8 mouse cellular contexts compared by ENCODE assay signal in the genomic region with DNA sequence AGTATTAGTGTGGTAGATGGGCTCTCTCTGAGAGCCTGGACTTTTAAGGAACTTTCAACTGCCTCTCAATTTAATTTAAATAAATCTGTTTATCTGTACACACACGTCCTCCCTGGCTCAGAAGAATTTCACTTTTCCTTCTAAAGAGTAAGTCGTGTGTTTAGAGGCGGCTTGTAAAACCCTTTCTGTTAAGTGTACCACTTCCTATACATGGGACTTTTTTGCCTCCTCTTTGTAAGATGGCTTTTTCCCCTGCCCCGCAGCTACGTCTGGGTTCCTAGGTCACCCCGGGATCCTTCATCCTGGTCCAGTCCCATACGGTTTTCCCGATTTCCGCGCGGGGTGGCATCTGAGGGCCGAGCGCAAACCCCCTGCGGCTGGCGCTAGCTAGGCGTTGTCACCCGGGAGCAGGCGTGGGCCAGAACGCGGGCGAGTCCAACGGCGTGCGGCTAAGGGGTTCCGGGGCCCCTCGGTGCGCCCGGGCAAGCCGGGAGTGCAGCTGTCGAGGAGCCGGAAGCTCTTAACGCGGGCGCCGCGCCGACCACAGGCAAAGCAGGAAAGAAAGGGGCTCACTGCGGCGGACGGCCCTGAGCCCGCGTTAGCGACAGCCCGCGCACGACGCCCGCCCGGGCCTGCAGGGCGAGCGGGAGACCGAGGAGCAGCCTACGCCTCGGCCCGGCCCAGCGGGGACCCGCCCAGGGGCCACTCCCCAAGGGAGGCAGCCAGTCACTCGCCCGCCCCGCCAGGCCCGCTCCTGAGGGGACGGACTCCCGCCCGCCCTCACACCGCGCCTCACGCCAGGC. TPM values are rescaled to one million over a fixed set of nuclear protein-coding genes. Genes with fewer than 3 reads are reported as not detected.
A peak's percentile ranks its signal among the peaks of the same experiment; 100 is the strongest.
DNase-seq lines count a peak whose midpoint lies in the region; ATAC-seq and TF ChIP-seq lines count a peak whose summit lies in the region.

No protein-coding gene starts in this region.

- H3K27ac ChIP-seq in forebrain, embryonic 16.5 days (ENCODE audit: low read length): peak overlapping the region; percentile 94
- H3K27ac ChIP-seq in lung, embryonic 16.5 days (ENCODE audit: low read length): peak overlapping the region; percentile 99

- peak; percentile 92 for DNase-seq in G1E (ENCODE audit: low spot score)
- peak; percentile 78 to 82 for DNase-seq in cerebellum, adult 18-20 months
- peak; percentile 93 for DNase-seq in heart, postnatal 4 days
- DNase-seq in layer of hippocampus, adult 9-10 months (ENCODE audit: low spot score): peak; percentile 57
- DNase-seq in ovary, postnatal 10 days (ENCODE audit: low spot score): peak; percentile 83
- DNase-seq in thymus, postnatal 10 days (ENCODE audit: low spot score in 2 of 2): peak; percentile 85

- WGBS in forebrain, embryonic 16.5 days: under 1% methylated on average over 48 of the region's 67 CpGs
- WGBS in lung, embryonic 16.5 days: under 1% methylated on average over 42 of the region's 67 CpGs

- peak overlapping the region; percentile 86 for H3K4me3 ChIP-seq in G1E (ENCODE audit: low read depth, low read length)
- peak overlapping the region; percentile 96 for H3K4me3 ChIP-seq in forebrain, embryonic 16.5 days (replicated peaks; ENCODE audit: low read length)
- H3K4me3 ChIP-seq in lung, embryonic 16.5 days (ENCODE audit: low read length): peak overlapping the region; percentile 71

- H3K4me1 ChIP-seq in G1E (ENCODE audit: insufficient read depth, low read depth, low read length): peaks cover 21% of the 10 kb centered on the region
- peaks cover 15% of the 10 kb centered on the region for H3K4me1 ChIP-seq in forebrain, embryonic 16.5 days (replicated peaks; ENCODE audit: control insufficient read depth, insufficient read depth, low read length)
- peaks cover 13% of the 10 kb centered on the region for H3K4me1 ChIP-seq in lung, embryonic 16.5 days (replicated peaks; ENCODE audit: control insufficient read depth, insufficient read depth, low read length)

- H3K27me3 ChIP-seq in G1E (ENCODE audit: insufficient read depth, low read length): no peaks in the 10 kb centered on the region
- no peaks in the 10 kb centered on the region for H3K27me3 ChIP-seq in forebrain, embryonic 16.5 days (replicated peaks; ENCODE audit: control insufficient read depth, insufficient read depth, low read length)
- no peaks in the 10 kb centered on the region for H3K27me3 ChIP-seq in lung, embryonic 16.5 days (ENCODE audit: control insufficient read depth, insufficient read depth, low read depth, low read length)

- ATAC-seq in G1E (ENCODE audit: extremely low read depth, insufficient number of reproducible peaks, low FRiP score, poor library complexity, severe bottlenecking): peak; percentile 62
- peak; percentile 95 for ATAC-seq in forebrain, embryonic 16.5 days
- ATAC-seq in lung, embryonic 16.5 days (ENCODE audit: low read depth): peak; percentile 100

- peaks cover 24% of the 10 kb centered on the region for H3K36me3 ChIP-seq in G1E (replicated peaks)
- H3K36me3 ChIP-seq in forebrain, embryonic 16.5 days (ENCODE audit: control insufficient read depth, insufficient read depth): peaks cover 8% of the 10 kb centered on the region; the same call in 1 of the 2 replicates
- peaks cover 2% of the 10 kb centered on the region; the same call in 1 of the 2 replicates for H3K36me3 ChIP-seq in lung, embryonic 16.5 days (ENCODE audit: control insufficient read depth, insufficient read depth, low read length)

- H3K9me3 ChIP-seq in G1E (replicated peaks): no peaks in the 10 kb centered on the region
- H3K9me3 ChIP-seq in forebrain, embryonic 16.5 days (ENCODE audit: control insufficient read depth, low read length): no peaks in the 10 kb centered on the region
- H3K9me3 ChIP-seq in lung, embryonic 16.5 days (ENCODE audit: control insufficient read depth, low read length): no peaks in the 10 kb centered on the region

- H3K4me2 ChIP-seq in forebrain, embryonic 16.5 days (ENCODE audit: low read length): peak overlapping the region; percentile 63
- peak overlapping the region; percentile 44 for H3K4me2 ChIP-seq in lung, embryonic 16.5 days (ENCODE audit: low read depth, low read length)

- peak overlapping the region; percentile 91 for H3K9ac ChIP-seq in forebrain, embryonic 16.5 days (replicated peaks; ENCODE audit: low read depth, low read length)
- peak overlapping the region; percentile 82 for H3K9ac ChIP-seq in lung, embryonic 16.5 days (ENCODE audit: low read length)

- TF ChIP-seq CTCF in G1E (IDR thresholded peaks at IDR 0.05; ENCODE audit: low read depth, low read length): no peak

RNA-seq across cellular contexts. Expression of gene Ppp3cb, which starts 0.6 kb away (rescaled TPM):
- total RNA-seq in G1E (2014; fragmentation: Nextera tagmentation): 245 and 249 TPM in 2 replicates
- total RNA-seq in G1E (2017): 64.2 and 68.9 TPM in 2 replicates
- polyA plus RNA-seq in G1E (2012): 4.0 and 4.4 TPM in 2 replicates
- polyA plus RNA-seq in forebrain, embryonic 16.5 days (2015; fragmentation: Nextera tagmentation; extraction: Ambion mirVana): 94.7 and 97.3 TPM in 2 replicates
- total RNA-seq in heart, postnatal 4 days (2021): 10 to 100 TPM; 71.7 to 79.0 TPM
- 34.2 and 39.0 TPM in 2 replicates for polyA plus RNA-seq in lung, embryonic 16.5 days (2015; fragmentation: Nextera tagmentation; extraction: Ambion mirVana)

RNA-seq across cellular contexts. Expression of gene Mss51, which starts 49.0 kb away (rescaled TPM):
- total RNA-seq in G1E (2014; fragmentation: Nextera tagmentation) (2.5 and 3.0 TPM in 2 replicates), G1E (2017) (1.0 and 1.2 TPM in 2 replicates)
- 0.12 TPM in 2 replicates for polyA plus RNA-seq in G1E (2012)
- polyA plus RNA-seq in forebrain, embryonic 16.5 days (2015; fragmentation: Nextera tagmentation; extraction: Ambion mirVana): 0.47 and 0.85 TPM in 2 replicates
- 1 to 10 TPM in 1 of 2 experiments, under 1 TPM in 1; 0.97 to 1.2 TPM for total RNA-seq in heart, postnatal 4 days (2021)
- 0.45 and 1.0 TPM in 2 replicates for polyA plus RNA-seq in lung, embryonic 16.5 days (2015; fragmentation: Nextera tagmentation; extraction: Ambion mirVana)

Comparison
In these comparisons a context has a peak if more than half of its experiments do, and no peak if none do; other contexts are left out.
1. Peak in every context shown above with its lines: DNase-seq, ATAC-seq, H3K4me3 ChIP-seq and H3K27ac ChIP-seq.